Mouse (Mus musculus) left cerebral cortex, postnatal 25 days (tissue): ENCODE measurements at regions not wholly inside any gene's neighbourhood (a gene's known extent, or its start where the extent isn't known, plus 50 kb on each side); places are given as distances from the start of the nearest gene placed in this dataset.

Experiments
- microRNA-seq, 2 experiments: library from miRNA; unstranded; fragments of <30 nt; microRNA quantifications; one replicate each; pipeline ENCODE4 v1.2.0; 2022

Small RNAs in the stretch of these regions (microRNA-seq; reads per million reads assigned to microRNA genes)
- gene Gm25708: 0 reads per million in 2 experiments
